Mouse (Mus musculus) intestine, embryonic 15.5 days (tissue): ENCODE results near the gene Hsd11b1. TPM values are rescaled to one million over a fixed set of nuclear protein-coding genes. Genes with fewer than 3 reads are reported as not detected.
A peak's percentile ranks its signal among the peaks of the same experiment; 100 is the strongest.
"Not testable (repeated sequence)": the region's sequence is repeated elsewhere in the genome, so short reads cannot be mapped to it uniquely, and the experiment has no call there.

ENCODE experiments used
- ATAC-seq: fragments of 200-750 bp; cut with Nextera tagmentation; 2 replicates; pipeline ENCODE4 v1.8.0; 2017; ENCODE audit warnings: moderate TSS enrichment, moderate library complexity
- H3K27ac ChIP-seq: fragments of 300-500 bp; sonication (generic); 2 replicates; pipeline ENCODE4 v1.5.1; 2015; ENCODE audit warnings: mild to moderate bottlenecking, inconsistent platforms
- H3K27me3 ChIP-seq: fragments of 300-500 bp; sonication (generic); replicated peaks from 2 replicates; pipeline ENCODE4 v1.6.1; 2015; ENCODE audit warnings: inconsistent platforms
- H3K36me3 ChIP-seq: fragments of 300-500 bp; sonication (generic); 2 replicates; pipeline ENCODE4 v1.6.1; 2015; ENCODE audit warnings: inconsistent platforms
- H3K4me1 ChIP-seq: fragments of 300-500 bp; sonication (generic); replicated peaks from 2 replicates; pipeline ENCODE4 v1.6.1; 2015; ENCODE audit warnings: inconsistent platforms
- H3K4me2 ChIP-seq: fragments of 300-500 bp; sonication (generic); replicated peaks from 2 replicates; pipeline ENCODE4 v1.6.1; 2015; ENCODE audit warnings: mild to moderate bottlenecking, inconsistent platforms
- H3K4me3 ChIP-seq: fragments of 300-500 bp; sonication (generic); replicated peaks from 2 replicates; pipeline ENCODE4 v1.5.1; 2015; ENCODE audit warnings: inconsistent platforms
- H3K9ac ChIP-seq: fragments of 300-500 bp; sonication (generic); 2 replicates; pipeline ENCODE4 v1.6.1; 2015; ENCODE audit warnings: inconsistent platforms
- H3K9me3 ChIP-seq: fragments of 300-500 bp; sonication (generic); 2 replicates; pipeline ENCODE4 v1.6.1; 2016; ENCODE audit warnings: inconsistent platforms
- WGBS: fragments of 180-500 bp; shearing (Covaris S2); methylation state at CpG from one replicate; pipeline ENCODE4 v1.1.7; 2015; 5-methylcytosine and 5-hydroxymethylcytosine counted together
- polyA plus RNA-seq: library from polyadenylated mRNA; unstranded; fragments of >200 nt; fragmentation: Nextera tagmentation; extraction: Ambion mirVana; gene quantifications from 2 replicates; pipeline ENCODE4 v1.2.1, GENCODE M21; 2015

Gene Hsd11b1
- polyA plus RNA-seq, 1 experiment from 2014 or later: 1.3 TPM

- no peak overlapping the region for H3K4me3 ChIP-seq
- no peak overlapping the region for H3K27ac ChIP-seq
- H3K4me2 ChIP-seq: no peak overlapping the region
- ATAC-seq: no peak
- H3K4me1 ChIP-seq: no peaks in the 10 kb centered on the region
- 69% methylated on average over 3 of the region's 3 CpGs for WGBS
- H3K9ac ChIP-seq: no peak overlapping the region
- no peaks in the 10 kb centered on the region for H3K9me3 ChIP-seq
- H3K27me3 ChIP-seq: no peaks in the 10 kb centered on the region
- H3K36me3 ChIP-seq: no peaks in the 10 kb centered on the region
Observed at GRCm38 (mm10) chr1:193293926-193294325, 30.1 kb upstream of the Hsd11b1 start.

DNA sequence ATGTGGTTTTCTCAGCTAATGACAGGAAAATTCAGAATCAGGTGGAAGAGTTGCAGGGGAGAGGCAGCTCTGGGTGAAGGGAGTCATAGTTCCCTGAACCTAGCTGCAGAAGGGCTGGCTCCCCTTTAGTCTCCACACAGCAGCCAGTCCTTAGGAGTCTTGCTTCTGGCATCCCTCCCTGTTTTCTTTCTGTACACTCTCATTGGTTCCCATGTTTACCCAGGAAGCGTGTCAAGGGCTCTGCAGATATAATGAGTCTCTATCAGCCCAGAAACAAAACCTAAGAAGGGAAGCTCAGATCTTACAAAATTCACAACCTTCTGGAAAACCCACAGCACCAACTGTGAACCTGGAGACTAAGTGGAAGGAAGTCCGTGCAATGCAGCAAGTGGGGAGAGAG lies 29.2 kb upstream of the Hsd11b1 start:
- Histone ChIP-seq H3K4me3 (no peak overlapping the region), H3K4me1 (no peaks in the 10 kb centered on the region), H3K27ac (no peak overlapping the region), H3K9me3 (no peaks in the 10 kb centered on the region), H3K9ac (no peak overlapping the region), H3K4me2 (no peak overlapping the region), H3K36me3 (no peaks in the 10 kb centered on the region), H3K27me3 (no peaks in the 10 kb centered on the region)
- WGBS: 30% methylated on average over 2 of the region's 2 CpGs
- ATAC-seq: no peak

- no peak overlapping the region for H3K4me2 ChIP-seq
- H3K9ac ChIP-seq: no peak overlapping the region
Observed at GRCm38 (mm10) chr1:193290686-193291085, 26.8 kb upstream of the Hsd11b1 start.

DNA sequence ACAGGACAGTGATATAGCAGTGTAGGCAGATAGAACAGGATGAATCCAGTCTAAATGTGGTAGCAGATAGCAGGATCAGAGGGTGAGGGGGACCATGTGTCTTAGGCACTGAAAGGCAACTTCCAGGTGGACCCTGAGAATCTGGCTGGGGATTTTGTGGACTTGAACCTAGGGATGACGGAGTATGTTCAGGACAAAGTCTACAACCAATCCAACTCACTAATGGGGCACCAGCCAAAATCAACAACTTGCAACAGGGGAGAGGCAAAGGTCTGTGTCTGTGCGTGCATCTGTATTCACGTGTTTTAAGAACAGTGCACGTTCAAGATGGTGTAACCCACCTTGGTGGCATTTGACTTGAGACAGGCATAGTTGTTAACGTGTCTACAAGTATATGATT lies 26.0 kb upstream of the Hsd11b1 start:
- Histone ChIP-seq H3K4me1 (no peaks in the 10 kb centered on the region), H3K4me2 (no peak overlapping the region), H3K9ac (no peak overlapping the region), H3K27ac (no peak overlapping the region), H3K9me3 (no peaks in the 10 kb centered on the region), H3K36me3 (no peaks in the 10 kb centered on the region), H3K4me3 (no peak overlapping the region), H3K27me3 (no peaks in the 10 kb centered on the region)
- ATAC-seq: no peak
- WGBS: 91% methylated on average over 5 of the region's 5 CpGs

More at GRCm38 (mm10) chr1:193290686-193291085, 26.8 kb upstream of the Hsd11b1 start:
- Histone ChIP-seq H3K27me3 (no peaks in the 10 kb centered on the region), H3K27ac (no peak overlapping the region), H3K4me3 (no peak overlapping the region), H3K36me3 (no peaks in the 10 kb centered on the region), H3K4me1 (no peaks in the 10 kb centered on the region), H3K9me3 (no peaks in the 10 kb centered on the region)
- no peak for ATAC-seq

DNA sequence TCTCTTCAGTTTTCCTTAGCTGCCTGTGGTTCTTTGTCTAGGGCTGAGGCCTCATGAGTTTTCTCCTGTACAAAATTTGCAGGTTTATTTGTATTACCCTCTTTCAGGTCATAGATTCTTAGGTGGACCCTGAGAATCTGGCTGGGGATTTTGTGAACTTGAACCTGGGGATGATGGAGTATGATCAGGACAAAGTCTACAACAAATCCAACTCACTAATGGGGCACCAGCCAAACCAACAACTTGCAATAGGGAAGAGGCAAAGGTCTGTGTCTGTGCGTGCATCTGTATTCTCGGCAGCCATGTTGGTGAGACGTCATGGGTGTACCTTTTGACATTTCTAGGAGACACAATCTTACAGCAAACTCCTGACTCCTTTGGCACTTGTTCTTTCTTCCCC lies 25.2 kb upstream of the Hsd11b1 start:
- Histone ChIP-seq H3K27ac (no peak overlapping the region), H3K27me3 (no peaks in the 10 kb centered on the region), H3K4me3 (no peak overlapping the region), H3K36me3 (no peaks in the 10 kb centered on the region), H3K9ac (no peak overlapping the region), H3K4me1 (no peaks in the 10 kb centered on the region), H3K9me3 (no peaks in the 10 kb centered on the region), H3K4me2 (no peak overlapping the region)
- WGBS: 87% methylated on average over 3 of the region's 3 CpGs
- no peak for ATAC-seq

DNA sequence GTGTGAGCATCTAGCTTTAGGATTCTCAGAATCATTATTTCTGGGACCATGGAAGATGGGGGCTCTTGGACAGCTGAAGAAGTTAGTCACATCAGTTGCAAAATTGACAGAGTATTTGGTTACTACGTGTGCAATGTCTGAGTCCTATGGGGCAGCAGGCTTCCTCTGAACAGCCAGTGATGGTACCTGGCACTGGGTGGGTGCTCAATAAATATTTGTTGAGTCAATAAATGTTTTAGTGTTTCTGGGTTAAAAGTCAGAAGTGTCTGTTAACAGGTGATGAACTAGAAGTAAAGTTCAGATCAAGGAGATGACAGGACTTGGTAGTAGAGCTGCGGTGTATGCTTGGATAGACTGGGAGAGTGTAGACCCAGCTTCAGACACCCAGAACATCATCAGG lies 23.7 kb upstream of the Hsd11b1 start:
- Histone ChIP-seq H3K27me3 (no peaks in the 10 kb centered on the region), H3K27ac (no peak overlapping the region), H3K9ac (no peak overlapping the region), H3K36me3 (no peaks in the 10 kb centered on the region), H3K9me3 (no peaks in the 10 kb centered on the region), H3K4me3 (no peak overlapping the region), H3K4me2 (no peak overlapping the region), H3K4me1 (no peaks in the 10 kb centered on the region)
- 67% methylated on average over 2 of the region's 2 CpGs for WGBS
- no peak for ATAC-seq

DNA sequence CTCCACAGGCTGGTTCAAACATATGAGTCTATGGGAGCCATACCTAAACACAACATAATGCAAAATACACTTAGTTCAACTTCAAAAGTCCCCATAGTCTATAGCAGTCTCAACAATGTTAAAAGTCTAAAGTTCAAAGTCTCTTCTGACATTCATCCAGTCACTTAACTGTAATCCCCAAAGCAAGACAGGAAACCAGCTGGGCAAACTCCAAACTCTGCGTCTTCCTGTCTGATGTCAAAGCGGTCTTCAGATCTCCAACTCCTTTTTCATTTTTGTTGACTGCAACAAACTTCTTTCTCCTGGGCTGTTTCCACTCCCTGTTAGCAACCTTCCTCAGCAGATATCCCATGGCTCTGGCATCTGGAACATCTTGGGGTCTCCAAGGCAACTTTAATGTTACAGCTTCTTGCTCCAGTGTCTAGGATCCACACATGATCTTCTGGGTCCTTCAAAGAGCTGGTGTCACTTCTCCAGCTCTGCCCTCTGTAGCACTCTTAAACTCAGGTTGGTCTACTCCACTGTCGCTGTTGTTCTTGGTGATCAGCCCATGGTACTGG lies 22.0 kb upstream of the Hsd11b1 start:
- 82% methylated on average over 3 of the region's 3 CpGs for WGBS
- not testable (repeated sequence) for H3K9ac ChIP-seq, H3K36me3 ChIP-seq, H3K4me1 ChIP-seq, H3K4me3 ChIP-seq, H3K9me3 ChIP-seq, ATAC-seq, H3K27me3 ChIP-seq, H3K4me2 ChIP-seq, H3K27ac ChIP-seq

GRCm38 (mm10) chr1:193284228-193284779 lies 20.4 kb upstream of the Hsd11b1 start:
- Histone ChIP-seq H3K27ac (no peak overlapping the region), H3K4me2 (no peak overlapping the region), H3K27me3 (no peaks in the 10 kb centered on the region), H3K9ac (no peak overlapping the region), H3K36me3 (no peaks in the 10 kb centered on the region), H3K4me3 (no peak overlapping the region), H3K9me3 (no peaks in the 10 kb centered on the region), H3K4me1 (no peaks in the 10 kb centered on the region)
- no peak for ATAC-seq
- 71% methylated on average over 7 of the region's 7 CpGs for WGBS

DNA sequence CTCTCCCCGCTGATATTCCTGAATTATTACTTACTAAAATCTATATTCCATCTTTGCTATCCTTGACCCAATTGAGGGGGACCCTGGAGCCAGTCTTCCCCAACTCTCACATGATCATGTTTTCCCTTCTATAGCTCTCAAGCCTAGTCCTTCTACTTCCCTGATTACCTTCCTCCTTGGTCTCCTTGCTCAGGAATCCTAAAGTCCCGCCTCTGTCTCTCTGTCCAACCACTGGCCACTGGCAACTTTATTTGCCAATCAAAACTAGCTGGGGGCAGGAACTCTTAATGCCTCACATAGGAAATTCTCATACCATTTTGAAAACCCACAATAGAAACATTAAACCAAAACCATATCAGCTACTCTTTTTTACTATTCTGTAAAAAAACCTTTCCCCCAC lies 17.5 kb upstream of the Hsd11b1 start:
- no peak for ATAC-seq
- WGBS: 86% methylated on average over 2 of the region's 2 CpGs

GRCm38 (mm10) chr1:193279492-193279891 lies 15.6 kb upstream of the Hsd11b1 start:
- no peak for ATAC-seq
- H3K9me3 ChIP-seq: no peaks in the 10 kb centered on the region
- H3K27me3 ChIP-seq: no peaks in the 10 kb centered on the region
- H3K9ac ChIP-seq: no peak overlapping the region
- WGBS: 73% methylated on average over 4 of the region's 4 CpGs
- no peak overlapping the region for H3K4me3 ChIP-seq
- H3K4me1 ChIP-seq: no peaks in the 10 kb centered on the region
- no peaks in the 10 kb centered on the region for H3K36me3 ChIP-seq
- H3K4me2 ChIP-seq: no peak overlapping the region
- no peak overlapping the region for H3K27ac ChIP-seq

More for the DNA sequence above, 17.5 kb upstream of the Hsd11b1 start:
- no peaks in the 10 kb centered on the region for H3K9me3 ChIP-seq
- H3K27ac ChIP-seq: no peak overlapping the region
- H3K36me3 ChIP-seq: no peaks in the 10 kb centered on the region
- H3K27me3 ChIP-seq: no peaks in the 10 kb centered on the region
- no peak overlapping the region for H3K4me2 ChIP-seq
- H3K9ac ChIP-seq: no peak overlapping the region
- no peak overlapping the region for H3K4me3 ChIP-seq
- H3K4me1 ChIP-seq: no peaks in the 10 kb centered on the region

GRCm38 (mm10) chr1:193278414-193279045 lies 14.7 kb upstream of the Hsd11b1 start:
- Histone ChIP-seq H3K27ac (no peak overlapping the region), H3K9ac (no peak overlapping the region), H3K27me3 (no peaks in the 10 kb centered on the region), H3K4me3 (no peak overlapping the region), H3K36me3 (no peaks in the 10 kb centered on the region), H3K9me3 (no peaks in the 10 kb centered on the region), H3K4me2 (no peak overlapping the region), H3K4me1 (no peaks in the 10 kb centered on the region)
- 51% methylated on average over 6 of the region's 6 CpGs for WGBS
- no peak for ATAC-seq

GRCm38 (mm10) chr1:193274407-193275071 lies 10.7 kb upstream of the Hsd11b1 start:
- 78% methylated on average over 8 of the region's 8 CpGs for WGBS
- Histone ChIP-seq H3K36me3 (no peaks in the 10 kb centered on the region), H3K27me3 (no peaks in the 10 kb centered on the region), H3K4me3 (no peak overlapping the region), H3K9me3 (no peaks in the 10 kb centered on the region), H3K4me2 (no peak overlapping the region), H3K9ac (no peak overlapping the region), H3K4me1 (peaks cover 15% of the 10 kb centered on the region; the same call in 1 of the 2 replicates), H3K27ac (no peak overlapping the region)
- 0 out of 2 replicates have a peak, but pooled peaks have one; percentile 13 for ATAC-seq
